Mouse (Mus musculus): Measurements from ENCODE around the gene Rab40c.
A peak's percentile ranks its signal among the peaks of the same experiment; 100 is the strongest.

Gene Rab40c

GRCm38 (mm10) chr17:25874721-25875170, 44.8 kb downstream of the Rab40c start, which contains the start of gene Mettl26:
Mettl26 (plus strand) TSS chr17:25875074.
- peak; percentile 93 for DNase-seq (ENCODE audit: low spot score)

GRCm38 (mm10) chr17:25874148-25874720, 45.3 kb downstream of the Rab40c start:
- DNase-seq (ENCODE audit: low spot score): no peak

DNA sequence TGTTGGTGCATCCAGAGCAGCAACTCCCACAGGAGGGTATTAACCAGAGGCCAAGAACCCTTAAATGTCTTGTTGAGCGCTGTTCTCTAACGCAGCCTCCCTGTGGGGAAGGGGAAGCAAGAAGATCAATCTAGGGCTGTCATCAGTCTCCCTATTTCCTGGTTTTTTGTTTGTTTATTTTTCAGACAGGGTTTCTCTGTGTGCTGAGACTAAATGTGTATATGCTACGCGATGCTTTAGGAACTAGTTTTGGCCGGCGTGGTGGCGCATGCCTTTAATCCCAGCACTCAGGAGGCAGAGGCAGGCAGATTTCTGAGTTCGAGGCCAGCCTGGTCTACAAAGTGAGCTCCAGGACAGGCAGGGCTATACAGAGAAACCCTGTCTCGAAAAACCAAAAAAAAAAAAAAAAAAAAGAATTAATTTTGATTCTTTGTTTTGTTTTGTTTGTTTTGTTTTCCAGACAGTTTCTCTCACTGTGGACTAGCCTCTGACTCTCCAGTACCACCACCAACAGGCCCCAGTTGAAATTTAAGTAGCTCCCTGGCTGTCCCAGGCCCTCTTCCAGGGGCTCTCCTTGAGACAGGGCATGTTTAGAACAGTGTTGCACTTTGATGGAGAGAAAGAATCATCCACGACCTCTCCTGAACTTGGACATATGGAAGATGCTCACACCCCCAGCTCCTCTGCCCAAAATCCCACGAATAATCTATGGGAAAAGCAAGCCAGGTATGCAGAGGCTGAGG, 46.0 kb downstream of the Rab40c start:
- DNase-seq (ENCODE audit: low spot score): no peak

- no peak for DNase-seq (ENCODE audit: low spot score)
These were observed 46.9 kb downstream of the Rab40c start for GRCm38 (mm10) chr17:25872676-25873075.

DNA sequence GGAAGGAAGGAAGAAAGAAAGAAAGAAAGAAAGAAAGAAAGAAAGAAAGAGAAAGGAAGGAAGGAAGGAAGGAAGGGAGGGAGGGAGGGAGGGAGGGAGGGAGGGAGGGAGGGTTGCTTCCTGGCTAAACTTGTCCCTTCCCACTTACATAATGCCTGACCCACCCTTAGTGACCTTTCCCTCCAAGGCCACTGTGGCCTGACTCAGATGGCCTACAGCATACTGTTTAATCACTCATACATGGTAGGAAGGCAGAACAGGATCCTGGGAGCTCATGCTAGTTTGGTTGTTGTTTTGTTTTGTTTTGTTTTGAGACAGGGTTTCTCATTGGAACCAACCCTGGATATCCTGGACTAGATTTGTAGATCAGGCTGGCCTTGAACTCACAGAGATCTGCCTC, 48.0 kb downstream of the Rab40c start:
- peak; percentile 59 for DNase-seq (ENCODE audit: low spot score)

GRCm38 (mm10) chr17:25869954-25870353, 49.6 kb downstream of the Rab40c start:
- no peak for DNase-seq (ENCODE audit: low spot score)

DNA sequence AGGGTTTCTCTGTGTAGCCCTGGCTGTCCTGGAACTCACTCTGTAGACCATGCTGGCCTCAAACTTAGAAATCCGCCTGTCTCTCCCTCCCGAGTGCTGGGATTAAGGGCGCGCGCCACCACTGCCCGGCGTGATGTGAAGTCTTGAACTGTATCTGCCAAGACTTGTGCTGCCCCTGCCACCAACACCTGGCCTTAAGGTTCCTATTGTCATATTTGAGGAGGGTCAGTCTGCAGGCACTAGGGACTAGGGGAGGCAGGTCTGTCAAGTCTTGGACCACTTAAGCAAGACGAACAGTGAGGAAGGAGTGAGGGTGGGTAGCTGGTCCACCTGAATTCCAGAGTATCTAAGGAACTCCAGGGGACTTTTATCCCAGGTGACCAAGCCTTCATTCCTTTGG, 50.0 kb downstream of the Rab40c start:
- no peak for DNase-seq (ENCODE audit: low spot score)

DNA sequence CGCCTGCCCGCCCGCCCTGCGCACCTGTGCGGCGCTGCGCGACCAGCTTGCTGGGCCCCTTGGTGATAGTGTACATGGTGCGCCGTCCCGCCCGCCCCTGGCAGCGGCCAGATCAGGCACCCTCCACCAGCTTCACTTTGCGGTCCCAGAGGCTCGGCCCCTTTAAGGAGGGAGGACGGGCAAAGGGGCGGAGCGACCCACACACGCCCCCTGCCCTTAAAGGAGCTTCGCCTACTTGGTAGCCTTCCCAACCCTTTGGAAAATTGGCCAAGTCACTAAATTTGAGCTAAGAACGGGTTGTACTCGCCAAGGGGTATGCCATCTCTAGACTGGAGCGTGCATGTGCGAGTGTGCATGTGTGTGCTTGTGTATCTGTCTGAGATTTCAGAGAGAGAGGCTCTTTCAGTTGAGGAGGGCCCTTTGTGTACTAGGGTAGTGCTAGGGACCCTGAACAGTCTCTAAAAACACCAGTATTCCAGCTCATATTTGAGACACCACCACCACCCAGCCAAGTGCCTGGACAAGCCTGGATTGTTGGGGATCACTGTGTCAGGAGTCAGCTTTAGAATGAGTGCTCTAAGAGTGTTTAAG, 50.8 kb downstream of the Rab40c start, which contains the start of gene Mcrip2:
TSS of gene Mcrip2 (minus strand) at position 164 of the 591 bp plus-strand sequence.
- peak; percentile 98 for DNase-seq (ENCODE audit: low spot score)

GRCm38 (mm10) chr17:25867836-25868600, 51.5 kb downstream of the Rab40c start:
- peak; percentile 95 for DNase-seq (ENCODE audit: low spot score)

DNA sequence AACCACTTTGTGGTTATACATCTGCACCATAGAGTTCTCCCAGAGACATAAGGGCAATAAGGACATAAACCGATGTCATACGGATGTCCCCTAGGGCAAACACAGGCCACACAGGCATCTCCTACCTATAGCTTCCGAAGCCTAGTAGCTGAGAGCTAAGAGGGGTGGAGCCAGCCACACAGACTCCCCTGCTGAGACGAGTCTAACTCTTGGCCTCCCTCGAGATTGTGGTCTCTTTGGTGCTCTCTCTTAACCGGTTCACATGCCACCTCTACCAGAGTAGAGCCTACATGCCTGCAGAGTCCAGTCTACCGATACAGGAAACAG, 52.1 kb downstream of the Rab40c start:
- DNase-seq (ENCODE audit: low spot score): no peak

DNA sequence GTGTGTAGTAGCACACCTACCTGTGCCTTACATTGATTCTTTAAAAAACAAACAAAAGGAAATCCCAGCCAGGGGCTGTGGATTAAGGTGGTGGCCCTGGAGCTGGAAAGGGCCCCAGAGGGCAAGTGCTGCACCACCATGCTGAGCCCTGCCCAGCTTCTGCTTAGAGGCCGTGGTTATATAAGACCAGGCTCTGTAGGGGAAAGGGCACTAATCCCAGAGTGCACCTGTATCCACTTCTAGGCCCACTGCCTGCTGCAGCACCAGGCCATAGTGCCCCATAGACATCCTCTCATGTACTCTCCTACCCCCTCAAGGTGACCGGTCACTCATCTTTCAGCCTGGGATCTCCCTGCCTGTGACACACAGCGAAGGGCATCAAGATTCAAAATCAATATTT, 53.4 kb downstream of the Rab40c start:
- peak; percentile 48 for DNase-seq (ENCODE audit: low spot score)

- no peak for DNase-seq (ENCODE audit: low spot score)
These were observed 54.2 kb downstream of the Rab40c start for GRCm38 (mm10) chr17:25865288-25865687.

DNA sequence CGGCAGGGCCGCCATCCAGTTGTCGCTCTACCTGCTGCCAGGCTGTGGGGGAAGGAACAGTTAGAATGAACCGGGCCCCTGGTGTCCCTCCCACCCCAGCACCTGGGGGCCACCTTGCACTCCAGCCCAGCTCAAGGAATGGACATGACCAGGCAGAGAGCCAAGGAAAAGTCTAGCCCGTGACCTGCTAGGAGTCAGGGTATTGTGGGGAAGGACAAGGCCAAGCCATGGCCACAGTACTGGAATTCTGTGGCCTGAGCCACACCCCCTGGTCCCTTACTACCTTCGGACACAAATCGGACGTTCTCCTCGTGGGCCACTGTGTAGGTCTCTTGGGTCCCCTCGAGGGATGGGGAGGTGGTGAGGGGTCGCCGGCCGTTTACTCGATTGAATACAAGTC, 55.2 kb downstream of the Rab40c start:
- DNase-seq (ENCODE audit: low spot score): no peak

DNA sequence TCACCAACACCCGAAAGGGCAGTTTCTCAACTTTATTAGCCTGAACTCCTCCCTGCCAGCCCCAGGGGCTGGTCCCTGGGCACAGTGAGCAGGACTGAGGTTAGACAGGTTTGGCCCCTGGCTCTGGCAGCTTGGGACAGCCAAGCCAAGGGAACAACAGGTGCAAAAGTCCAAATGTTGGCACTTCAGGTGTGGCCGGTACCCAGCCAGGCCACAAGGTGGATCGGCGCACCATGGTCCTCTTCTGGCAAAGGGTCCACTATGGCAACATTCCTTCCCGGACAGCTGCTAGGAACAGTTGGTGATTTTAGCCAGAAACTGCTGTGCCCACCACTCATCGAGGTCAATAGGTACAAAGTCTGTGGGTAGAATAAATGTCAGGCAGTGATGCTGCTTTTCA, 55.8 kb downstream of the Rab40c start:
- no peak for DNase-seq (ENCODE audit: low spot score)

DNA sequence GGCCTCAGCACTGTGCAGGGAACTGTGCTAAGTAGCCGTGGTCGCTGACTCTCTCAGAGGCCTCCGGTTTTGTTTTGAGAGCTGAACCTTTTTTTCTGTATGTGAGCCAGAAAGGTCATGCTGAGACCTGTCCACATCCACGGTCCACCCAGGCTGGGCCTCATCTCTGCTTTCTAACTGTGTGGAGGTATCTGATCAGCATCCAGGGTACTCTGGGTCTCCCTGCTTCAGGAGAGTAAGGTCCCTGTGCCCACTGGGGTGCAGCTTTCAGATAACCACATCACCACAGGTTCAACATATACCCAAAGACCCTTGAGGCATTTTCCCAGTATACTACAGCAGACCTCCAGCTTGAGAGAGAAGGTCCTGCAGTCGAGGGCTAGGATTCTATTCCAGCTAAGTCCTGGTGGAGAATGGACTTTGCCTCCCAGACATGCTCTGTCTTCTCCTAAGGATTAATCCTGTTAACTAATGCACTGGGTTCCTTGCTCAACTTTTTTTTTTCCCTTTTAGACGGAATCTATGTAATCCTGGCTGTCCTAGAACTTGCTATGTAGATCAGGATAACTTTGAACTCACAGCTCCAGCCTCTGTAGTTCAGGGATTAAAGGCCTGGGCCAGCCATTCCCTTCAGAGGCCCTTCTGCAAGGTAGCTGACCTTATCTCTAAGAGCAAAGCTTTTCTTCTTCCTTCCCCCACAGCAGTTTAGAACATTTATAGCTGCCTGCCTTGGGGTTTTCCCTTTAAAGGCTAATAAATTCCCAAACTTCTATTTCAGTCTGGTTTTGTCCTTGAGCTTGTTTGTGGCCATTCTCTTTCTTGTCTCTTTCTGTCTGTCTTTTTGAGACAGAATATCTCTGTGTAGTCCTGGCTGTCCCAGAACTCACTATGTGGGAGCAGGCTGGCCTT, 57.6 kb downstream of the Rab40c start:
- DNase-seq (ENCODE audit: low spot score): no peak

GRCm38 (mm10) chr17:25860832-25861703, 58.5 kb downstream of the Rab40c start, which contains the start of gene Wdr90:
Wdr90 (minus strand) TSS chr17:25861501.
- DNase-seq (ENCODE audit: low spot score): peak; percentile 87

- no peak for DNase-seq (ENCODE audit: low spot score)
These were observed 59.3 kb downstream of the Rab40c start for GRCm38 (mm10) chr17:25860229-25860628.

DNA sequence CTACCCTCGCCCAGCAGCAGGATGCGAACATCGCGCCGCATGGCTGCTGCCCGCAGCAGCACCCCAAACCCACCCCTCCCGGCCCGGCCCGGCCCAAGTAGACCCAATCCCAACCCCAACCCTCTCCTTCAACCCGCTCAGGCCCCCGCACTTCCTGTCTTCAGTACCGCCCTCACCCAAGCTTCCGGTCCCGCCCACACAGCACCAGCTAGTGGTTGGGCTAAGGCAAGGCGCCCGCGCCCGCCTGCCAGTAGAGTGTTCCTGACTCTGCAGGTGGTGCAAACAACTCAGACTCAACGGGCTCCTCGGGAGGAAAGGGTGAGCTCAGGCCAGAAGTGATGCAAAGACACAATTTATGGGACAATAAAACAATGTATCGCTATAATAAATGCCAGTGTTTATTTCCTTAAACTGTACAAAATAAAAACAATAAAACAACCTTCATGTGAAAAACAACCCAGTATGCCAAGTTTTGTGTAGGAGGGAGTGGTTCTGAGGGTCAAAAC, 75.1 kb downstream of the Rab40c start, which contains the start of gene Rhot2:
TSS of gene Rhot2 (minus strand) at position 456 of the 506 bp plus-strand sequence.
- peak; percentile 98 for DNase-seq (ENCODE audit: low spot score)

DNA sequence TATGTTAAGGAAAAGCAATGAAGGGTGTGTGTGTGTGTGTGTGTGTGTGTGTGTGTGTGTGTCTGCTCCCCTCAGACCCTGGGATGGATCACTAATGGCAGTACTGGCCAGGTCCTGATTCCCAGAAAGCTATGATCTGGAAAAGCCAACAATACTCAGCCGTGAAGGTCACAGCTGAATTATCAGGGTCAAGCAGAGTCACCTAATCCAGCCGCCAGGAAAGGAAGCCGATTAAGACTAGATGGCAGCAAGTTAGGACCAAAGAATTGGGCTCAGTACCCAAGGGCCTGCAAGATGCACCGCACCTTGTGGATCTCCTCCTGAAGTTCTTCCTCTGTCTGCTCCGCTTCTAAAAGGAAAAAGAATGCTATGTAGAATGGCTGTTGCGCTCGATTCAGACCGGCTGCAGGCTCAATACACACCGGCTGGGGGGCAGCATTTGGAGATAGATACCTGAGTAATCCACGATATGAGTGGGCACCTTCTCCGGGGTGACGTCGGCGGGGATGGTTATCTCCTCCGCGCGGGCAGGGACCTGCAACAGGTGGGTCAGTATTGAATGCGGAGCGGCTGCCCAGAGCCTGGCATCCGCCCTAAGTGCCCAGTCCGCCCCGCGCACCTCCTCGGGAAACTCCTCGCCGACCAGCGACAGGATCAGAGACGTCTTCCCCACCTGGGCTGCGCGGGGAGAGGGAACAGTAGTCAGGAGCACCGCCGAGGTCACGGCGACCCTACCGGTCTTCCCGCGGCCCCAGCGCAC, 75.7 kb downstream of the Rab40c start:
- no peak for DNase-seq (ENCODE audit: low spot score)
